Mouse (Mus musculus) kidney, adult 18-20 months (tissue): ENCODE measurements around the gene 4933403O08Rik.

Source experiments
- DNase-seq: peaks from one replicate; pipeline ENCODE4 v3.0.0; 2021

4933403O08Rik gene

DNA sequence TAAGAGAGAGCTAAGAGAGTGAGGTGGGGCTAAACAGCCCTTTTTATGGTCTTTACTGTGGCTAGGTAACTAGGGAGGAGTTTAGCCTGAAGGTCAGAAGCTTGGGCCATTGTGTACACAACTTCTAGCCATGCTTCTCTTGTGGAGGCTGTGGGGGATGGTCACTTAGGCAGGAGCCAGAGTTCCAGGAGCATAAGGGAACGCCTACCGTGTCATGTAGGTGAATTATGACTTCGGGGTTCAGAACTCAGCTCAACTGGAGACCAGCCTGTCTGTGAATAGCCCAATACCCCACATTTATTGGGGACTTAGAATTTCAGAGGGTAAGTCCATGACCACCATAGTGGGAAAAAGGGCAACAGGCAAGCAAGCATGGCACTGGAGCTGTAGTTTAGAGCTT lies at the start of gene 4933403O08Rik:
Gene 4933403O08Rik (plus strand): TSS at position 301 of the 400 bp plus-strand sequence.
- DNase-seq, result no peak

DNA sequence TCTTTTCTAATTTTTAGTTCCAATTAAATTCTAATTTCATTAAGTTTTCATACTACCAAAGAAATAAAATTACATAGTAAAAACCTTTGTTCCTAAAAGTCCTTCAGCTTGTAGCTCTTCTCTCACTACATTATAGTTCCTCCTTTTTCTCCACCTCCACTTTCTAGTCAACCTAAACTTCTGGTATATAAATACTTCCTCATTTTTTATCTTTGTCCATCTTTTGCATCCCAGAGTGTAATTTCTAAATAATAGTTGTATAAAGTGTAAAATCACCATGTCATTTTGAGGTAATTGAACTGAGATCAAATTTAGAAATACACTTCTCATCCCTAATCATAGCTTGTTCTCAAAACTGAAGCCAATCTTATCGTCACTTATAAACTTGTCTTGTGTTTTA lies 4.1 kb downstream of the 4933403O08Rik start:
- DNase-seq, result no peak

DNA sequence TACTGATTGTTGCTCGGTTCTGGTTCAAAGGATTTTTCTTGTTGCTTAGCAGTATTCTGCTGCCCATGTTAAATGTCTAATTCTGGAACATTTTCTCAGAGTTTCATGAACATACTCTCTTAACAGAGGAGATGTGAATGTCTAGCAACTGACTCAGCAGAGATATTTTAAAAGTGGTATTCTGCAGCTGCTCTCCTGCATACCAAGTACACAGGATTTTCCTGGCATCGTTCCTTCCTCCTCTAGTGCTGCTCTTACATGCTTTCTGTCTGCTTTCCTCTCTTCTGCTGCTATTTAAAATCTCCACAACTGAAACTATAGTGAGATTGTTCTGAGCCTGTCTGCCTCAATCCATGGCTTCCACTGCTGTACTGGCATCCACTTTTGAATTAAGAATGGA lies 16.7 kb downstream of the 4933403O08Rik start:
- DNase-seq, result no peak

DNA sequence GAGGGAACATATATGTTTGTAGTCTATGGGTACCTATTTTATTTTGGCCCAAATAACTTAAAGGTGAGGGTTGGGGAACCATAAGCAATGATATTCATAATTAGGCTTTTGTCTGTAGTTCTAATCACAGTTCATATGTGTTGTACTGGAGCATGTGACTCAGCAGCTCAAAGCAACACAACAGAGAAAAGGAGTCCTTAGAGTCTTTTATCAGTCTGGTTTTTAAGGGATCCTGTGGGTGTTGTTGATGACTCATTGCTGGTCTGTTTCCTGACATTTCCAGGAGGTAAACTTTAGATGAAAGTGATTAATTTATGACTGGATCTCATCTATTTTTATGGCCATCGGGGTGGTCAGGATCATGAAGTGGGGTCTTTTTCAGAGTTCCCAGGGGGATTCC lies 34.7 kb downstream of the 4933403O08Rik start:
- DNase-seq, result no peak
